Mouse (Mus musculus) layer of hippocampus, postnatal 14 days (tissue): ENCODE data around the gene Trib3. TPM values are rescaled to one million over a fixed set of nuclear protein-coding genes. Genes with fewer than 3 reads are reported as not detected.
"Not testable (repeated sequence)": the region's sequence is repeated elsewhere in the genome, so short reads cannot be mapped to it uniquely, and the experiment has no call there.

Experiments
- DNase-seq, 2 experiments: peaks; one replicate each; pipeline ENCODE4 v3.0.0; 2021 to 2022; ENCODE audit warnings: low spot score in 2 of 2, mixed read lengths in 1 of 2
- long read RNA-seq, 2 experiments: library from polyadenylated mRNA; stranded (forward); transcript quantifications; one replicate each; pipeline ENCODE4 v2.0.0; 2021
- total RNA-seq, 2 experiments: library from RNA; stranded (reverse); gene quantifications; 2 replicates each; pipeline ENCODE4 v1.2.3; 2021

The Trib3 gene
- total RNA-seq: under 1 TPM; 0.53 to 0.86 TPM
- long read RNA-seq, experiment 1: 0 reads
- long read RNA-seq, experiment 2, partial matches to known transcripts: 0 of 2 reads
- long read RNA-seq, experiment 2, other reads (novel, unspliced or antisense): 1 of 2 reads

- peak; percentile 65 to 75 for DNase-seq
These were observed at the start of gene Trib3 for GRCm38 (mm10) chr2:152343329-152344213. Trib3 (minus strand) TSS chr2:152344032.

GRCm38 (mm10) chr2:152393225-152394017, 49.6 kb upstream of the Trib3 start:
- no peak for DNase-seq

- DNase-seq: peak in 1 of 2 experiments; percentile 71
These were observed 49.0 kb upstream of the Trib3 start for GRCm38 (mm10) chr2:152392786-152393185.

- DNase-seq: no peak
These were observed 40.4 kb upstream of the Trib3 start for GRCm38 (mm10) chr2:152384191-152384590.

- no peak for DNase-seq
These were observed 32.5 kb upstream of the Trib3 start, which contains the start of gene Nrsn2 for GRCm38 (mm10) chr2:152376345-152376741. Nrsn2 (minus strand) TSS chr2:152376638.

GRCm38 (mm10) chr2:152375652-152376344, 32.0 kb upstream of the Trib3 start:
- DNase-seq: no peak

- DNase-seq: no peak
These were observed 29.7 kb upstream of the Trib3 start for GRCm38 (mm10) chr2:152373547-152373946.

- DNase-seq: no peak
These were observed 28.8 kb upstream of the Trib3 start for GRCm38 (mm10) chr2:152372661-152373060.

- no peak for DNase-seq
These were observed 28.3 kb upstream of the Trib3 start for GRCm38 (mm10) chr2:152372104-152372503.

GRCm38 (mm10) chr2:152368532-152369140, 24.8 kb upstream of the Trib3 start:
- peak in 1 of 2 experiments; percentile 66 for DNase-seq

GRCm38 (mm10) chr2:152367917-152368316, 24.1 kb upstream of the Trib3 start:
- no peak for DNase-seq

GRCm38 (mm10) chr2:152363245-152364147, 19.7 kb upstream of the Trib3 start:
- peak; percentile 70 to 72 for DNase-seq

- no peak for DNase-seq
These were observed 17.4 kb upstream of the Trib3 start for GRCm38 (mm10) chr2:152361193-152361592.

- no peak for DNase-seq
These were observed 16.5 kb upstream of the Trib3 start for GRCm38 (mm10) chr2:152360271-152360775.

- no peak for DNase-seq
These were observed 15.8 kb upstream of the Trib3 start for GRCm38 (mm10) chr2:152359616-152360015.

GRCm38 (mm10) chr2:152358977-152359376, 15.1 kb upstream of the Trib3 start:
- not testable (repeated sequence) for DNase-seq

GRCm38 (mm10) chr2:152357254-152357653, 13.4 kb upstream of the Trib3 start:
- no peak for DNase-seq

GRCm38 (mm10) chr2:152349842-152350540, 6.2 kb upstream of the Trib3 start:
- no peak for DNase-seq

GRCm38 (mm10) chr2:152349205-152349604, 5.4 kb upstream of the Trib3 start:
- no peak for DNase-seq
